Mouse (Mus musculus) liver, embryonic 13.5 days (tissue): ENCODE data around the gene Dtx4. TPM values are rescaled to one million over a fixed set of nuclear protein-coding genes. Genes with fewer than 3 reads are reported as not detected.
A peak's percentile ranks its signal among the peaks of the same experiment; 100 is the strongest.

Experiments
- ATAC-seq: fragments of 200-750 bp; cut with Nextera tagmentation; 2 replicates; pipeline ENCODE4 v1.8.0; 2017; ENCODE audit warnings: low read depth, mild to moderate bottlenecking, moderate number of reproducible peaks, moderate library complexity
- DNase-seq: peaks from one replicate; pipeline ENCODE4 v3.0.0; 2022
- H3K27ac ChIP-seq: fragments of 300-500 bp; sonication (generic); 2 replicates; pipeline ENCODE4 v1.5.1; 2015; ENCODE audit warnings: moderate library complexity, mild to moderate bottlenecking, inconsistent platforms
- H3K27me3 ChIP-seq: fragments of 300-500 bp; sonication (generic); 2 replicates; pipeline ENCODE4 v1.6.1; 2015; ENCODE audit warnings: mild to moderate bottlenecking, inconsistent platforms
- H3K36me3 ChIP-seq: fragments of 300-500 bp; sonication (generic); 2 replicates; pipeline ENCODE4 v1.6.1; 2015; ENCODE audit warnings: mild to moderate bottlenecking, inconsistent platforms
- H3K4me1 ChIP-seq: fragments of 300-500 bp; sonication (generic); replicated peaks from 2 replicates; pipeline ENCODE4 v1.6.1; 2015; ENCODE audit warnings: inconsistent platforms
- H3K4me2 ChIP-seq: fragments of 300-500 bp; sonication (generic); 2 replicates; pipeline ENCODE4 v1.6.1; 2015; ENCODE audit warnings: inconsistent platforms, mild to moderate bottlenecking, moderate library complexity
- H3K4me3 ChIP-seq: fragments of 300-500 bp; sonication (generic); replicated peaks from 2 replicates; pipeline ENCODE4 v1.5.1; 2015; ENCODE audit warnings: mild to moderate bottlenecking, inconsistent platforms
- H3K9ac ChIP-seq: fragments of 300-500 bp; sonication (generic); 2 replicates; pipeline ENCODE4 v1.6.1; 2015; ENCODE audit warnings: mild to moderate bottlenecking, inconsistent platforms
- H3K9me3 ChIP-seq: fragments of 300-500 bp; sonication (generic); replicated peaks from 2 replicates; pipeline ENCODE4 v1.6.1; 2016; ENCODE audit warnings: inconsistent platforms
- WGBS: fragments of 180-500 bp; shearing (Covaris S2); methylation state at CpG from one replicate; pipeline ENCODE4 v1.1.7; 2015; ENCODE audit not compliant: insufficient replicate concordance; 5-methylcytosine and 5-hydroxymethylcytosine counted together
- polyA plus RNA-seq: library from polyadenylated mRNA; unstranded; fragments of >200 nt; fragmentation: Nextera tagmentation; extraction: Ambion mirVana; gene quantifications from 2 replicates; pipeline ENCODE4 v1.2.1, GENCODE M21; 2015

The Dtx4 gene
- polyA plus RNA-seq, 1 experiment from 2014 or later: 1.6 TPM

DNA sequence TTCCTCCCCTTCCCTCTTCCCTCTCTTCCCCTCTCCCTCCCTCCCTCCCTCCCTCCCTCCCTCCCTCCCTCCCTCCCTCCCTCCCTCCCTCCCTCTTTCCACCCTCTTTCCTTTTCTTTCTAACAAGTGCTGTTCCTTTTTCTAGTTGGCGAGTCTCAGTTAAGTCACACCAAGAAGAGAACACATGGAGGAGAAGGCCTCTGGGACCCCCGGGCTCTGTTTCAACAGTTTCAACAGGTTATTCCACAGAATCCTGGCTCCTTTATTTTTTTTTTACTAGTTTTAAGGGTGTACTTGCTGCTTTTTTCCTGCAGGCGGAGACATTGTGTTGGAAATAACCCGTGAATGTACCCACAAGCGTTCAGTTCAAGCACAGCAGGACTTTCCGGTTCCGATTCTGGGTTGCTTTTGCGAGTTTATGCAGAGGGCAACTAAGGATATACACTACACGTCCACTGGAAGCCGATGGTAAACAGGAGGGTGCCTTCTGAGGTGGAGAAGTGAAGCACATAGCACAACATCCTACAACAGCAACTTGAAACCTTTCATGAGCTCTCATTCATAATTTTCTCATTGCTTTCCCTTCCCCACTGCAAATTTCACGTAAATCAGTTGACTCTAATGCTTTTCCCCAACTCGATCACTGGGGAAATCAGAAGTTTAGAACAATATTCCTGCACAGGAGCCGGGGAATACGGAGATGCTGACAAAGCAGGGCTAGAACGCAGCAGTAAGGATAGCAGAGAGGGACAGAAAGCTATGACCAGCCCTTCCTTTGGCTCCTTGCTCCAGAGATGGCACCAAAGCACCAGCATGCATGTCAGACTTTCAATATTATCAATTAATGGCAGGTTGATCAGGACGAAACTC lies 16.7 kb upstream of the Dtx4 start:
- Histone ChIP-seq H3K4me3 (peak overlapping the region; percentile 49), H3K4me1 (no peaks in the 10 kb centered on the region), H3K9ac (peak overlapping the region; percentile 49; the same call in 1 of the 2 replicates), H3K27ac (no peak overlapping the region), H3K9me3 (no peaks in the 10 kb centered on the region), H3K4me2 (peak overlapping the region; percentile 59), H3K36me3 (no peaks in the 10 kb centered on the region), H3K27me3 (no peaks in the 10 kb centered on the region)
- ATAC-seq (no peak), DNase-seq (no peak)
- WGBS: 2% methylated on average over 16 of the region's 16 CpGs

DNA sequence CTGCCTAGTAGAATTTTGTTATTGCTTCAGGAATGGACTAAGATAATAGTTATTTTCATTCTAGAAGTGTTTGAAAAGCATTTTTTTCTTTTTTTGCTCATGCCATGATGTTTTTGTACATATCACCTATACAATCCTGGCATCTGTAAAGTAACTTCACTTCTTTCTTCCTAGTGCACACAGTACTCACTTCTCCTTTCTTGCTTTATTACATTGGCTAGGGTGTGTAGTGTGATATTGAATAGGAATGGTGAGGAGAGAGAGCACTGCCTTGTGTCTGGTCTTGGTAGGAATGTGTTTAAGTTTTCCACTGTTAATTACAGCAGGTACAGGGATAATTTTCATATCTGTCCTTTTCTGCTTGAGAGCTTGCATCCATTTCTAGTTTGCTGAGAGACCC lies 13.4 kb upstream of the Dtx4 start:
- no peak overlapping the region for H3K27ac ChIP-seq
- no peak for ATAC-seq
- no peak overlapping the region for H3K9ac ChIP-seq
- H3K4me1 ChIP-seq: no peaks in the 10 kb centered on the region
- no peaks in the 10 kb centered on the region for H3K36me3 ChIP-seq
- H3K9me3 ChIP-seq: no peaks in the 10 kb centered on the region
- no peaks in the 10 kb centered on the region for H3K27me3 ChIP-seq
- no peak overlapping the region for H3K4me2 ChIP-seq
- no peak for DNase-seq
- H3K4me3 ChIP-seq: no peak overlapping the region

DNA sequence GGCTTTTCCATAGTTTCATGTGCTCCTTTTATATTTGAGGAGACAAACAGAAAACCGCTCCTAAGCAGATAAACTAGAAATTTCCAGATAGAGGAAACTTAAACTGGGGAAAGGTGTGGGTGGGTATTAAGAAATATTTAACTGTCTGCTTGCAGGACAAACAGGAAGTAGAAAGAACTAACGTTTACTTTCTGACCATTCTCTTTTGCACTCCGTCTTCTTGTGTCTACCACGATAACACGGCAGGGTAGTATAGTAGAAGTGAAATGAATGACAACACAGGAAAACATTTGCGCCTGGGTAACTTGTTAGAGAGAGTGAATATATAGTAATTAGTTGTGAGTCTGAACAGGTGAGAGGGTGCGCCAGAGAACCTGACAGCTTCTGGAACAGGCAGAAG lies 1.5 kb upstream of the Dtx4 start:
- Histone ChIP-seq H3K36me3 (no peaks in the 10 kb centered on the region), H3K4me1 (peaks cover 12% of the 10 kb centered on the region), H3K9ac (no peak overlapping the region), H3K27ac (no peak overlapping the region), H3K4me2 (no peak overlapping the region), H3K27me3 (peaks cover 36% of the 10 kb centered on the region), H3K9me3 (no peaks in the 10 kb centered on the region), H3K4me3 (no peak overlapping the region)
- ATAC-seq: no peak
- 60% methylated on average over 7 of the region's 7 CpGs for WGBS
- DNase-seq: no peak

DNA sequence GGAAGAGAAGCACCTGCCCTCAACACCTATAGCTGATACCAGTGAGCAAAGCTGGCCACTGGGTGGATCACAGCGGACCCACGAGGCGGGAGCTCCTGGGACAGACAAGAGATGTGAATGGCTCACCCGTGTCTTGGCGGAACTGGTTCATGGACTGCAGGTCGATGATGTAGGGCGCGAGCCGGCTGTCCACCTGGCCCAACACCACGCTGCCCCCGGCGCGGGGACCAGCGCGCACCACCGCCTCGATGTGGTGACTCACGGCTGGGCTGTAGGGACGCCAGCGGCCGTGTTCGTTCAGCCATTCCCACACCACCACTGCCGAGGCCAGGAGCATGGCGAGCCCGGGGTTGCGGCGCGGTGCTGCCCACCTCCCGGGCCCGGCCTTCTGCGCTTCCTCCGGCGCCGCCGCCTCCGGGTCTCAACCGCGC lies 358 bp downstream of the Dtx4 start:
- WGBS: 1% methylated on average over 38 of the region's 38 CpGs
- peaks cover 36% of the 10 kb centered on the region for H3K27me3 ChIP-seq
- no peaks in the 10 kb centered on the region for H3K36me3 ChIP-seq
- no peak overlapping the region for H3K27ac ChIP-seq
- peak overlapping the region; percentile 62 for H3K4me3 ChIP-seq
- DNase-seq: no peak
- peak; percentile 53 for ATAC-seq
- peak overlapping the region; percentile 71 for H3K9ac ChIP-seq
- peak overlapping the region; percentile 70 for H3K4me2 ChIP-seq
- peaks cover 12% of the 10 kb centered on the region for H3K4me1 ChIP-seq
- H3K9me3 ChIP-seq: no peaks in the 10 kb centered on the region

DNA sequence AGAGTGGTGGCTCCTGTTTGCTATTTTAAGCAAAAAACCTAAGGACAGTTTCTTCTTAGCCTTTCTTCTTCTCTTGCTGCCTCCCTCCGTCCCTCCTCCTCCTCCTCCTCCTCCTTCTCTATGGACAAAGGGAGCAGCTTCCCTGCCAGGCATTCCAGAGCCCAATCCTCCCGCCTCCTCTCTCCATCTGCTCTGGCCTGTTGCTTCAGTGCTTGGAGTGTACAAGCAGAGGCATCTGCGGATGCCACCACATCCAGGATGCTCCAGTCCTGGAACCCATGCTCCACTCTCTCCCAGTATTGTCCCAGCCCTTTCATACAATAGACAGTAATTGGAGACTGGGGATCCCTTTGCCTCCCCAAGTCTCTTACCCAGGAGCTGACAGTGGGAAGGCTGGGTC lies 1.1 kb downstream of the Dtx4 start:
- no peak for ATAC-seq
- Histone ChIP-seq H3K9ac (0 out of 2 replicates have a peak overlapping the region, but pooled peaks have one; percentile 71), H3K36me3 (no peaks in the 10 kb centered on the region), H3K9me3 (no peaks in the 10 kb centered on the region), H3K27me3 (peaks cover 36% of the 10 kb centered on the region), H3K4me2 (peak overlapping the region; percentile 70), H3K4me3 (peak overlapping the region; percentile 62), H3K27ac (no peak overlapping the region), H3K4me1 (peaks cover 12% of the 10 kb centered on the region)
- 14% methylated on average over 3 of the region's 3 CpGs for whole genome bisulfite sequencing
- no peak for DNase-seq

DNA sequence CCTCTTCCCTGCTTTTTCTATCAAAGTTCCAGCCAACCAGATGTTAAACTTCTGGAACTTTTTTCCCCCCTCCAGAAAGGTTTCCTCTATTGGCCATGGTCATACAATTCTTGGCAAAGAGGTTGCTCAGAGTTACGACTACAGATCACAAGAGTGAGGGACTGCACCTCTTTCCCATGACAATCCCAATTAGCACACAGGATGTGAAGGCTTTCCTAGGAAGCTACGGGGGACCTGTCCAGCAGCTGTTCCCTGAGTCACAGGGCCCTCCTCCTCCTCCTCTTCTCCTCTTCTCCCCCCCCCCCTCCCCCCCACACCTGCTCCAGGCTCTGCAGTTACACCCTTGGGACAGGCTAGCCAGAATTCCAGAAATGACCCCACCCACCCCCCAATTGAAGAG lies 1.8 kb downstream of the Dtx4 start:
- peak overlapping the region; percentile 70; the same call in 1 of the 2 replicates for H3K4me2 ChIP-seq
- no peaks in the 10 kb centered on the region for H3K36me3 ChIP-seq
- no peak overlapping the region for H3K27ac ChIP-seq
- no peak for ATAC-seq
- no peak overlapping the region for H3K4me3 ChIP-seq
- peaks cover 36% of the 10 kb centered on the region for H3K27me3 ChIP-seq
- H3K4me1 ChIP-seq: peaks cover 12% of the 10 kb centered on the region
- no peak for DNase-seq
- H3K9ac ChIP-seq: no peak overlapping the region
- no peaks in the 10 kb centered on the region for H3K9me3 ChIP-seq
- WGBS: 34% methylated on average over 2 of the region's 2 CpGs

DNA sequence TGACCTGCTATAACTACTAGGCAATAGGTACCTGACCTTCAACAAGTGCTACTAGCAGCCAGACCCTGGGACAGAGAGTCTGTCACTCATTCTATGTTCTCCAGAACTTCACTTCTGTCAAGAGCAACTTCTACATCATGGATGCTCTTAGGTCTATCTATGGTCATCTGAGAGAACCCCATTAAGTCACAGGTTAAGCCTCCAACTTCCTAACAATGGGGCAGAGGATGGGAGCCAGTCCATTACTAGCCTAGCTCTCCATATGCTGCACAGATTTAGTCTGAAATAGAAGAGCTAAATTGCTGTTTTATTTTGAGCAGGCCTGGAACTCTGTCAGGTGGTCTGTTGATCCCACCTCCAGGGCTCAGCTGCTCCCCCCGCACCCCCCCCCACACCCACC lies 2.3 kb downstream of the Dtx4 start:
- H3K36me3 ChIP-seq: no peaks in the 10 kb centered on the region
- no peak overlapping the region for H3K9ac ChIP-seq
- 70% methylated on average over 1 of the region's 1 CpGs for WGBS
- no peak overlapping the region for H3K27ac ChIP-seq
- no peak for ATAC-seq
- peaks cover 12% of the 10 kb centered on the region for H3K4me1 ChIP-seq
- no peak overlapping the region for H3K4me2 ChIP-seq
- H3K27me3 ChIP-seq: peaks cover 36% of the 10 kb centered on the region
- H3K9me3 ChIP-seq: no peaks in the 10 kb centered on the region
- H3K4me3 ChIP-seq: no peak overlapping the region
- DNase-seq: no peak

DNA sequence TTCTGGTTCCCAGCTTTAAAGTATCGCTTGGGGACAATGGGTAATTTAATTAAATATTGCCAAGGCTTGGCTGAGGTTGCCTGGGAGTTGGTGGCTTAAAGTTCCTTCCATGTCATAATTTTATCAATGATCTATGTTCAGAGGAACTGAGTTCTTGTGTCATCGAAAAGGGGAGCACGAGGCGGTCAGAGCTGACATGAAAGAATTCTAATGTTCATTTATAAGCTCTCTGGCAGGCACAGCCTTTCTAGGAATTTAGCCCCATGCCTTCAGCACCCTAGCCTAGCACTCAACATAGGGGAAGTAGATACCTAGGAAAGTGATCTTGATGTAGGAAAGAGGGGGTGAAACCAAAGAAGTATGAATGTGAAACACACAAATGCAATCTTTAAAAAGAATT lies 2.9 kb downstream of the Dtx4 start:
- WGBS: 65% methylated on average over 4 of the region's 4 CpGs
- no peak overlapping the region for H3K4me2 ChIP-seq
- H3K9ac ChIP-seq: no peak overlapping the region
- peaks cover 36% of the 10 kb centered on the region for H3K27me3 ChIP-seq
- no peaks in the 10 kb centered on the region for H3K9me3 ChIP-seq
- no peak for DNase-seq
- no peaks in the 10 kb centered on the region for H3K36me3 ChIP-seq
- H3K27ac ChIP-seq: no peak overlapping the region
- H3K4me1 ChIP-seq: peaks cover 12% of the 10 kb centered on the region
- ATAC-seq: no peak
- H3K4me3 ChIP-seq: no peak overlapping the region

DNA sequence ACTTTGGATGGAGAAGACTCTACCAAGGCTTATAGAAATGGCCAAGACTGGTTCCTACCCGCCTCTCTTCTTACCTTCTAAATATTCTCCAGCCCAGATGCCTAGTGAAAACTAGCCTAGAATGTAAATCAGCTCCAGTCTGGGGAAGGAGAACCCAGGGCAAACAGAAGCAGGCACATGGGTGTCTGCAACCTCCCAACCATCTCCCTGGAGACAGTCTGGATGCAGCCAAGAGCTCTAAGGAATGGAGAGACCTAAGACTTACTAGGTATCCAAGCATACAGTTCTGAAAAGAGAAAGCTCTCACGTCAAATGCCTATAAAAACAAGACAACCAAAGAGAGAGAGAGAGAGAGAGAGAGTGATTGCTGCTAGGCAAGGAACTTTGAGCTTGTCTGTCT lies 3.3 kb downstream of the Dtx4 start:
- H3K4me3 ChIP-seq: no peak overlapping the region
- H3K4me2 ChIP-seq: no peak overlapping the region
- 55% methylated on average over 2 of the region's 2 CpGs for WGBS
- H3K9me3 ChIP-seq: no peaks in the 10 kb centered on the region
- no peak overlapping the region for H3K9ac ChIP-seq
- no peak for ATAC-seq
- H3K27ac ChIP-seq: no peak overlapping the region
- H3K4me1 ChIP-seq: peaks cover 12% of the 10 kb centered on the region
- no peaks in the 10 kb centered on the region for H3K36me3 ChIP-seq
- H3K27me3 ChIP-seq: peaks cover 36% of the 10 kb centered on the region
- no peak for DNase-seq

DNA sequence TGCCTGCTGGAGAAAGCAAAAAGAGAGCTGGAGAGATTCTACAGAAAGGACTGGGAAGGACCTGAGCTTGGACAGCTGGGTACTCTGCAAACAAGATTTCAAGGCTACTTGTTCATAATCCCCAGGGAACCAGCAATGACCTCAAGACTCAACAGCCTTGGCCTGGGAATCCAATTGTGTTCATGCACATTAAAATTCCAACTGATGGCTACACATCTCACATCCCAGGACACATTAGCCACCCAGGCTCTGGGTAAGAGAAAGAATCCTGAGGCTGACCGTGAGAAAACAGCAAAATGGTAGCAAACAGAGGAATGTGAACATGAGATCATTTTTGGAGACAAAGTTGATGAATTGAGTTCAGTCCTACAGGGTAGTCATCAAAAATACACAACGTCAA lies 5.0 kb downstream of the Dtx4 start:
- Histone ChIP-seq H3K27me3 (peaks cover 25% of the 10 kb centered on the region), H3K9me3 (no peaks in the 10 kb centered on the region), H3K4me2 (no peak overlapping the region), H3K4me3 (no peak overlapping the region), H3K9ac (no peak overlapping the region), H3K4me1 (peaks cover 10% of the 10 kb centered on the region), H3K27ac (no peak overlapping the region), H3K36me3 (0 out of 2 replicates have a peak, but pooled peaks cover 5% of the 10 kb centered on the region)
- WGBS: 56% methylated on average over 2 of the region's 2 CpGs
- ATAC-seq: no peak
- no peak for DNase-seq

DNA sequence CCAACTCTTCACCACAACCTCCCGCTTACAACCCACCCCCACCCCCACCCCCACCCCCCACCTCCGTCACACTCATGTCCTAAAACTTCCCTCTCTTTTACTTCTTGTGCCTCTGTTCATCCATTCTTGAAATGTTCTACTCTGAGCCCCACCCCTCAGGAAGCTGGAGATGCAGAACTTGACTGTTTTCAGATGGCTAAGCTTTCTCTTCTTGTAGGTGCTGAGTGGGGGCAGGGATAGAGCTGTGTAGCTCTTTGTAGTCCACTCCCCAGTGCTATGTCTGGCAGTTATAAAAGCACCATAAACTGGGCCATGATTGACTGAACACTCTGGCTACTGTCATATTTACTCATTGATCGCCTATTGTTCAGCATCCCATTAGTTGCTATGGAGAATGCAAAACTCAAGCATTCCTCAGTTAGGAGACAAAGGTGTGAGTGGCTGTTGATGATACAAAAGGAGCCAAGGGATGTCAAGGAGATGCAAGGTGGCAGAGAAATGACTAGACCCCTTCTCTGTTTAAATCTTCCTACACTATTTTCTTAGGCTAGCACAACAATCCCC lies 6.2 kb downstream of the Dtx4 start:
- 50% methylated on average over 3 of the region's 3 CpGs for WGBS
- Histone ChIP-seq H3K4me3 (no peak overlapping the region), H3K9me3 (no peaks in the 10 kb centered on the region), H3K36me3 (peaks cover 11% of the 10 kb centered on the region; the same call in 1 of the 2 replicates), H3K9ac (no peak overlapping the region), H3K4me2 (no peak overlapping the region), H3K27ac (no peak overlapping the region), H3K4me1 (peaks cover 3% of the 10 kb centered on the region; the same call in 1 of the 2 replicates), H3K27me3 (peaks cover 14% of the 10 kb centered on the region)
- DNase-seq (no peak), ATAC-seq (no peak)

DNA sequence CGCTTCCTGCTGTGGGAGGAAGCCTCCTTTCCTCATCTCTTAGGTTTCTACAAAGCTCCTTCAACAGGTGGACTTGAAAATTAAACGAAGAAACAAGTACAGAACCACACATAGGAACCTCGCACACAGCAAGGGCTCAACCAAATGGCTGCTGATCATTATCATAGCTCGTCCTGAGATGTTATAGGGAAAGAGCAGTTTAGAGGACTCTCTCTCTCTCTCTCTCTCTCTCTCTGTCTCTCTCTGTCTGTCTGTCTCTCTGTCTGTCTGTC lies 7.1 kb downstream of the Dtx4 start:
- H3K4me3 ChIP-seq: no peak overlapping the region
- no peaks in the 10 kb centered on the region for H3K9me3 ChIP-seq
- H3K36me3 ChIP-seq: peaks cover 11% of the 10 kb centered on the region; the same call in 1 of the 2 replicates
- no peak overlapping the region for H3K27ac ChIP-seq
- ATAC-seq (no peak), DNase-seq (no peak)
- no peaks in the 10 kb centered on the region for H3K4me1 ChIP-seq
- no peak overlapping the region for H3K9ac ChIP-seq
- peaks cover 8% of the 10 kb centered on the region; the same call in 1 of the 2 replicates for H3K27me3 ChIP-seq
- no peak overlapping the region for H3K4me2 ChIP-seq
- WGBS: 44% methylated on average over 4 of the region's 4 CpGs
